Mouse (Mus musculus): ENCODE results near the gene Myh4.

Myh4 gene

DNA sequence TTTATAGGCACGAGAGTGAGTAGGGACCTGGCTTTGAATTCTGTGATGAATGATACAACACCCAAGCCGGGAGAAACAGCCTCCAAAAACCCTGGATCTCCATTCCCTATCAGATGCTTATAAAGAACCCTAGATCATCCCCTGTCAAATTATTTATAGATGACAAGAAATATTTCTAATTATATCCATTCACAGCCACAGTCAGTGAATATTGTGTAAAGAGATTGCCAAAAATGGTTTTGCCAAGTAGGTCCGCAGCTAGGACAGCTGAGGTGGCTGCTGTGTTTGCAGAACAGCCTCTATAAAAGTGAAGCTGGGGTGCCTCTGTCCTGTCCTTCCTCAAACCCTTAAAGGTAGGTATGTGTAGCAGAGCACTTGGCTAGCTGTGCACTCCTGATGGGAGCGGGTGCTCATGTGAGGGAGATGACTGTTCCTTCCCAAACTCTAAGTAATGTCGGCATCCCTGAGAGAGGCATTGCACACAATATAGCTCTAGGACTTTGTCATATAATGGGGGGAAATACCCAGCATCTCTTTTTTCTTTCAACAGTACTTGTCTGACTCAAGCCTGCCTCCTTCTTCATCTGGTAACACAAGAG, at the start of gene Myh4:
Myh4 (plus strand) TSS at position 549 of the 599 bp plus-strand sequence.
- DNase-seq (ENCODE audit: low spot score): no peak

GRCm38 (mm10) chr11:67190316-67190715, 47.5 kb upstream of the Myh4 start:
- DNase-seq (ENCODE audit: low spot score): no peak

DNA sequence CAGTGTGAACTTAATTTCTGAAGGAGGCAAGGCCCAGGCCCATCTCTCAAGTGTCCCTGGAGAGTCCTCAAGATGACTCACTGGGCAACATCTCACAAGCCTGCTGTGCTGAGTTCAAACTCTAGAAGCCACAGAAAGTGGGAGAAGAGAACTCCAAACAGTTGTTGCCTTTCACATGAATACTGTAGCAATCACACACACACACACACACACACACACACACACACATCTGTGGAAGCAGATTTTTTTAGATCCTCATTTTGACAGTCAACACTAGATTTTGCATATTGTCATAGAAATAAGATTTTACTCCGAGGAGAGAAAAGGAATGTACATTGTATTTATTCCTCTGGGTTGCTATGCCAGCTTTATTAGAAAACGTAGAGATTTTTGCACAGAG, 47.0 kb upstream of the Myh4 start:
- no peak for DNase-seq (ENCODE audit: low spot score)

DNA sequence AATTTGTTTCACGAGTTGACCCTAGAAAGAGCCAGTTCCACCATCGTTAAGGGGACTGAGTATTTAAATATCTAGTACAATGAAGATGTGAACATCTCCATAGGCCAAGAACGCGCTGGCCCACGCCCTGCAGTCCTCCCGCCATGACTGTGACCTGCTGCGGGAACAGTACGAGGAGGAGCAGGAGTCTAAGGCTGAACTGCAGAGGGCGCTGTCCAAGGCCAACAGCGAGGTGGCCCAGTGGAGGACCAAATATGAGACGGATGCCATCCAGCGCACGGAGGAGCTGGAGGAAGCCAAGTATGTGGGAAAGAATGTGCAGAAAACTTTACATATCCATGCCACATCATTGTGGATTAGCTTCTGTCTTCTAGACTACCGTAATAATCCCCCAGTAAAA, 46.3 kb upstream of the Myh4 start:
- no peak for DNase-seq (ENCODE audit: low spot score)

- DNase-seq (ENCODE audit: low spot score): no peak
Observed at GRCm38 (mm10) chr11:67199321-67199720, 38.5 kb upstream of the Myh4 start.

DNA sequence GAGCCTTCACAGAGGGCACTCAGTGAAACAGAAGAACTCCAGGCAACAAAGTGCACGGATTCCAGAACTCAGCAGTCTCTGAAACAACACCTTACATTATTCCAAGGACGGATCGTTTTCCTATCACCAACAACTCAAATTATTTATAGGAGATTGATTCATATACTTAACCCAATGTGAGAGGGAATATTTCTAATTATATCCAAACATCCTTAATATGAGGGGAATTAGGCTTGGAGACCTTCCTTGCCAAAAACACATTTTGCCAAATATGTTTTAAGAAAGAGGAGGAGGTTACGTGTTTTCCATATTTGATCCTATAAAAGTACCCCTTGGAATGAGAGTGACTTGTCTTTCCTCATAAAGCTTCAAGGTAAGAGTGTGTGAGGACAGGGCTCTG, 38.1 kb upstream of the Myh4 start, which contains the start of gene Myh1:
Myh1 (plus strand) TSS at position 301 of the 400 bp plus-strand sequence.
- no peak for DNase-seq (ENCODE audit: low spot score)

DNA sequence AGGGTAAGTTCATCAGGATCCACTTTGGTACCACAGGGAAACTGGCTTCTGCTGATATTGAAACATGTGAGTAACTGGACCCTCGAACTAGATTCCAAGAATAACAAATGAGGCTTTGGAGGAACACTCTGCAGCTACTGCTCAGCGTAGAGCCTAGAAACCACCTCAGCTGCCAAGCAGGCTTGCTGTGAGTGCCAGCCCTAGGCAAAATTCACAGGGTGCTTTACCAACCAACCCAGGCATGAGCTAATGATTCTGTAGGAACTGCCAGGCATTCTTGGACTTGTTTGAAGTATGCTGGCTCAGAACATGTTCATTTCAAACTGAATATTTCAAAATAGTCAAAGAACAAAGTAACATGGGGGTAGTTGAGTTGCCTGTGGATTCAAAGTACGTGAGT, 33.1 kb upstream of the Myh4 start:
- no peak for DNase-seq (ENCODE audit: low spot score)

DNA sequence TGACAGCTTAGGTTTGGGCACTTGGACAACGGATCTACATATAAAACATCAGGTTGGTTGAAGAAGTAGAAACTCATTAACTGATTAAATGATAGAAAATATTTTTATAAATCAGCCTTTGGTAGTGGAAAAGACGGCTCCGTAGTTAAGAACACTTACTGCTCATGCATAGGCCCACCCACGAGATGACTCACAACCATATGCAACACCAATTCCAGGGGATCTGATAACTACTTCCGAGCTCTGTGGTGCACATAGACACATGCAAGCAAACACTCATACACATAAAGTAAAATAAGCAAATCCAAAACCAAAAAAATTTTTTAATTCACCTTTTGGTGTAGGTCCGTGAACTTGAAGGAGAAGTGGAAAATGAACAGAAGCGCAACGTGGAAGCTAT, 16.0 kb upstream of the Myh4 start:
- no peak for DNase-seq (ENCODE audit: low spot score)

- no peak for DNase-seq (ENCODE audit: low spot score)
Observed at GRCm38 (mm10) chr11:67224466-67224865, 13.4 kb upstream of the Myh4 start.

DNA sequence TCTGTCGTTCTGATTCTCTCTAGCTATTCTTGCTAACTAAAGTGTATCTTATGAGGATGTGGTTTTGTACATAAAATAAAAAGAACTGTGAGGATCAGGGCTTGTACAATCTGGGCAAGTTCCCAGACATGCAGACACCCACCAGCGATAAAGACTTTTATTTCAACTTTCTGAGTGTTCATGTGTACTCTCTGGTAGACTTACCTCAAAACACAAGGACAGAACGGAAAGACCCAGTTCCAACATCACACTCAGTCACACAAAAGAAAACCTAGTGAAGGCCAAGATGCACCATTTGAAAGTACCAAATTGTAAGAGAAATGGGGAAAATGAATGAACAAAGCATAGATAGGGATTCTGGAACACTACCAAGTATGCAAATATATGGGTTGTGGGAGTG, 9.1 kb upstream of the Myh4 start:
- DNase-seq (ENCODE audit: low spot score): no peak

DNA sequence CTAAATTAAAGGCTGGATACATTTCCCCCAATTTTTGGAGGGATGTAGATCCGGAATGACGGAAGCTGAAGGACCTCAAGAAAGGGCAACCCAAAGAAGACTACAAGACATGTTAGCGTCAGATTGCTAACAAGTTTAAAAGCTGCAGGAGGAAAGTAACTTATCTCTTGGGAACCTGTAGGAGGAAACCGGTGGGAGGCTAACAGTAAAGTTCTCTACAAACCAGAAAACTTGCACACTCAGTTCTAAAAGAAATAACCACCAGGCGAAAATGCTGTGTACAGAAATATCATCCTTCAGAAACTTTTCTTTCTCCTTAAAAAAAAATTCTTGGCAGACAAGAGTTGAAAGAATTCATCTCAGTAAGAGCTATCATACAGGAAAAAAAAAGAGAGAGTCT, 8.7 kb upstream of the Myh4 start:
- no peak for DNase-seq (ENCODE audit: low spot score)

- DNase-seq (ENCODE audit: low spot score): no peak
Observed at GRCm38 (mm10) chr11:67229946-67230345, 7.9 kb upstream of the Myh4 start.

GRCm38 (mm10) chr11:67235639-67236358, 2.0 kb upstream of the Myh4 start:
- DNase-seq (ENCODE audit: low spot score): no peak

GRCm38 (mm10) chr11:67236799-67237198, 1.0 kb upstream of the Myh4 start:
- DNase-seq (ENCODE audit: low spot score): no peak

- no peak for DNase-seq (ENCODE audit: low spot score)
Observed at GRCm38 (mm10) chr11:67241051-67241450, 3.2 kb downstream of the Myh4 start.

DNA sequence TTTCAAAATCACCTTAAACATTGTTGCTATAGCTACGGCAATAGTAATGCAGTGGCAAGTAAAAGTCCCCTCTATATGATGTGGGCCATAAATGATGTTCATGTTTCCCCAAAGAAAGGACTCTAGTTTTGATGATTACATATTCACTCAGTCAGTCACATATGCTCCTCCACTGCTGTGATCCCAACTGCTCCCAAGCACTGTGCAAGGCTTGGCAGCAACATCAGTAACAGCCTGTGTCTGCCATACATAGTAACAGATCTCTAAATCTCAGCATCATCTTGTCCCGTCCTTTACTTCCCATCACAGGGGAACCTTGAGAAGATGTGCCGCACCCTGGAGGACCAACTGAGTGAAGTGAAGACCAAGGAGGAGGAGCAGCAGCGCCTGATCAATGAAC, 15.9 kb downstream of the Myh4 start:
- no peak for DNase-seq (ENCODE audit: low spot score)

GRCm38 (mm10) chr11:67257048-67257447, 19.2 kb downstream of the Myh4 start:
- no peak for DNase-seq (ENCODE audit: low spot score)

- DNase-seq (ENCODE audit: low spot score): no peak
Observed at GRCm38 (mm10) chr11:67260956-67261355, 23.1 kb downstream of the Myh4 start.

DNA sequence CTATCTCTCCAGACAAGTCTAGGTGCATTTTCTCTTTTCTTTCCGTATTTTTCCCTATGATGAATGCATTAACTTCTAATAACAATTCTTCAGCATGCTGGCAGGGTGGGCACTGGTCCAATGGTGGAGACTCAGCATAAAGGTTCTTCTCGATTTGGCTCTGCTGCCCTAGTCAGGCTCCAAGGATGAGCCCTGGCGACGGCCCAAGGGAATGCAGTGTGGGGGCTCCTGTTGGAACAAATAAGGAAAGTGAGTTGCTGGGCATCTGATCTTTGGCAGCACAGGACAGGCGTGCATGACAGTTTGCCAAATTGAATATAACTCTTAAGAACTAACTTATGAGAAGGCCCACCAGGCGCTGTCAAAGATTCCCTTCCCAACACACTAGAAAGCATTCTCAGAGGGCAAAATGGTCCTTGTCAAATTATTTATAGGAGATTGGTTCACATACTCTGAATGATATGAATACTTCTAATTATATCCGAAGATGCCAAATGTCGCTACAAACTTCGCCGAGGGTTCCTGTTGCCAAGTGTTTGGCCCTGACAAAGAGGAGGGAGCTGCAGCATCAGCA, 38.9 kb downstream of the Myh4 start, which contains the start of gene Myh8:
Myh8 (plus strand) TSS at position 524 of the 574 bp plus-strand sequence.
- peak; percentile 27 for DNase-seq (ENCODE audit: low spot score)

- DNase-seq (ENCODE audit: low spot score): no peak
Observed at GRCm38 (mm10) chr11:67293440-67293839, 55.6 kb downstream of the Myh4 start.

Measured in ovary, adult 18-20 months (tissue).